Mouse (Mus musculus) forebrain, embryonic 11.5 days (tissue): Measurements from ENCODE around the gene Hmgn2. TPM values are rescaled to one million over a fixed set of nuclear protein-coding genes. Genes with fewer than 3 reads are reported as not detected.

Experiments
- ATAC-seq: fragments of 200-750 bp; cut with Nextera tagmentation; replicated peaks from 2 replicates; pipeline ENCODE4 v1.8.0; 2017; ENCODE audit warnings: moderate TSS enrichment; ENCODE audit not compliant: low FRiP score
- DNase-seq: peaks from one replicate; pipeline ENCODE4 v3.0.0-alpha.2; 2017; ENCODE audit warnings: low spot score
- H3K27ac ChIP-seq: fragments of 300-500 bp; sonication (generic); 2 replicates; pipeline ENCODE4 v1.5.1; 2014; ENCODE audit warnings: low read depth, low read length
- H3K27me3 ChIP-seq: fragments of 300-500 bp; sonication (generic); 2 replicates; pipeline ENCODE4 v1.6.1; 2014; ENCODE audit warnings: mild to moderate bottlenecking, low read length, mixed read lengths; ENCODE audit not compliant: control insufficient read depth, insufficient read depth
- H3K36me3 ChIP-seq: fragments of 300-500 bp; sonication (generic); 2 replicates; pipeline ENCODE4 v1.6.1; 2014; ENCODE audit warnings: mild to moderate bottlenecking, low read length, moderate library complexity, mixed read lengths; ENCODE audit not compliant: control insufficient read depth, insufficient read depth
- H3K4me1 ChIP-seq: fragments of 300-500 bp; sonication (generic); replicated peaks from 2 replicates; pipeline ENCODE4 v1.6.1; 2014; ENCODE audit warnings: low read length, mixed read lengths; ENCODE audit not compliant: control insufficient read depth, insufficient read depth
- H3K4me2 ChIP-seq: fragments of 300-500 bp; sonication (generic); 2 replicates; pipeline ENCODE4 v1.6.1; 2014; ENCODE audit warnings: low read depth, mild to moderate bottlenecking, low read length, moderate library complexity, mixed read lengths; ENCODE audit not compliant: severe bottlenecking
- H3K4me3 ChIP-seq: fragments of 300-500 bp; sonication (generic); 2 replicates; pipeline ENCODE4 v1.5.1; 2014; ENCODE audit warnings: low read depth, low read length
- H3K9ac ChIP-seq: fragments of 300-500 bp; sonication (generic); 2 replicates; pipeline ENCODE4 v1.6.1; 2014; ENCODE audit warnings: low read length
- H3K9me3 ChIP-seq: fragments of 300-500 bp; sonication (generic); 2 replicates; pipeline ENCODE4 v1.6.1; 2016; ENCODE audit warnings: low read length, mixed read lengths; ENCODE audit not compliant: control insufficient read depth
- whole genome bisulfite sequencing: fragments of 180-500 bp; shearing (Covaris S2); extraction: QIAGEN DNeasy Blood & Tissue Kit; methylation state at CpG from one replicate; pipeline ENCODE4 v1.1.7; 2014; 5-methylcytosine and 5-hydroxymethylcytosine counted together
- polyA plus RNA-seq: library from polyadenylated mRNA; unstranded; fragments of >200 nt; fragmentation: Nextera tagmentation; extraction: Ambion mirVana; gene quantifications from 2 replicates; pipeline ENCODE4 v1.2.1, GENCODE M21; 2014

Hmgn2 gene
- polyA plus RNA-seq, 1 experiment from 2014 or later = 4,469 TPM

DNA sequence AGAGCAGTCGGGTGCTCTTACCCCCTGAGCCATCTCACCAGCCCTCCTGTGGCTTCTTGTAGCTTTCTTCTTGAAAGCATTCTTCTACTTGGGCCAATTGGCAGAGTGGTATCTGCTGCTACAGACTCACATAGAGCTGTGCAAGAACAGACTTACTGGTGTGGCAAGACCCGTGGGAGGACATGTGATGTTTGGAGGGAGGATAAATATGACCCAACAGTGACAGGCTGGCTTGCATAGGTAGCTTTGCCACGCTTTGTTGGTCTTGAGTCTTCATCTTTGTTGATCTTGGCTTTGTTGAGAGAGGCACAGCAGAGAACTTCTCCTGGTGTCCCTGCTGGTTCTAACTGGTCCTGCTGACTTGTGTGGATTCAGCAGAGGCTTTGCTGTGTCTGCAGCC, 24.7 kb downstream of the Hmgn2 start:
- 87% methylated on average over 3 of the region's 3 CpGs for WGBS
- H3K36me3 ChIP-seq = no peaks in the 10 kb centered on the region

DNA sequence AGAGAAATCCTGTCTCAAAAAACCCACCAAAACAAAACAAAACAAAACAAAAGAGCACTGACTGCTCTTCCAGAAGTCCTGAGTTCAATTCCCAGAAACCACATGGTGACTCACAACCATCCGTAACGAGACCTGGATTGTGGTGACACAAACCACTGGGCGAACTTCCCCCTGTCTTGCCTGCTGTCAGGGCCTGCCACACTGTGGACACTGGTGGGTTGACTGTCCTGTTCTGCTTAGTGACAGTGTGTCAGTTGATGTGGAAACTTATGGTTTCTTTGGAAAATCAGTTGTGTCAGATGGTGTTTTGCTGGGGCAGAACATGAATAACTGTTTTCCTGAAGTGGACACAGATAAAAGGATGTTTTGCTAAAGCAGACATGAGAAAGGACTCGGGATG, 25.8 kb downstream of the Hmgn2 start:
- Histone ChIP-seq H3K4me3 (no peak overlapping the region), H3K27ac (no peak overlapping the region), H3K4me2 (no peak overlapping the region), H3K36me3 (no peaks in the 10 kb centered on the region), H3K27me3 (no peaks in the 10 kb centered on the region), H3K9me3 (no peaks in the 10 kb centered on the region), H3K4me1 (no peaks in the 10 kb centered on the region), H3K9ac (no peak overlapping the region)
- no peak for ATAC-seq
- no peak for DNase-seq
- WGBS = 95% methylated on average over 4 of the region's 4 CpGs

More for the DNA sequence above, 24.7 kb downstream of the Hmgn2 start:
- DNase-seq (no peak), ATAC-seq (no peak)
- Histone ChIP-seq H3K27me3 (no peaks in the 10 kb centered on the region), H3K27ac (no peak overlapping the region), H3K4me3 (no peak overlapping the region), H3K4me1 (no peaks in the 10 kb centered on the region), H3K4me2 (no peak overlapping the region), H3K9ac (no peak overlapping the region), H3K9me3 (no peaks in the 10 kb centered on the region)

- ATAC-seq = no peak
- 61% methylated on average over 3 of the region's 3 CpGs for WGBS
- Histone ChIP-seq H3K4me2 (no peak overlapping the region), H3K27ac (no peak overlapping the region), H3K9ac (no peak overlapping the region), H3K4me1 (no peaks in the 10 kb centered on the region), H3K36me3 (no peaks in the 10 kb centered on the region), H3K9me3 (no peaks in the 10 kb centered on the region), H3K27me3 (no peaks in the 10 kb centered on the region), H3K4me3 (no peak overlapping the region)
- no peak for DNase-seq
Measured at GRCm38 (mm10) chr4:133941576-133941975, 26.9 kb downstream of the Hmgn2 start.

DNA sequence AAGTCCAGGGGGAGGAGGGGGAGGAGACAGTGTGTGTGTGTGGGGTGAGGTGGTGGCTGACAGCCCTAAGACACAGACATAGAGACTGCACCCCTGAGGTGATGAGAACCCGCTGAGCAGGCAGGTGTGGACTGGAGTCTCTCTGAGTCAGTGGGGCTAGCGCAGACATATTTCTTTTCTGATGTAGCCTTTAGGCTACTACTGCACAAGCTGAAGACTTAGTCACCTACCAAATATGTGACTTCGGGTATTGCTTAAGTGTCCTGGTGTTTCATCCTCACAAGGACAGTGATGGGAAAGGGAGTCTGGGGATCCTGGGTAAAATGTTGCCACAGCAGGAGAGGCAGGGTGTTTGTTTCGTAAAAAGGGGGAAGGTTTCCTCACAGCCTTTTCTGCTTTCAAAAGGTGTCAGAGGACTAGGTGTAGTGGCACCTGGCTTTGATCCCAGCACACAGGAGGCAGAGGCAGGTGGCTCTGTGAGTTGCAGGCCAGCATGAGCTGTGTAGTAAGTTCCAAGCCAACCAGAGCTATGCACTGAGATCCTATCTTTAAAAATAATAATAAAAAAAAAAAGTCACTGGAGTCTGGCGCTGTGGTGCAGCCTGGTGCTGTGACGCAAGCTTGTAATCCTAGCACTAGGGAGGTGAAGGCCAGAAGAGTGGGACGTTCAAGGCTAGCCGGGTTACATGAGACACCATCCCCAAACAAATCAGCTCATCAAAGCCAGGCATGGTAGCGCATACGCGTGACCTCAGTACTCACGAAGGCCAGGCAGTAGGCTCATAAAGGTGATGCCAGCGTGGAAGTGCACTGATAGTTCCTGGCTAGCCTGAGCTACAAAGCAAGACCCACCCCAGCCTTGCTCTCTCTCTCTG, 27.8 kb downstream of the Hmgn2 start:
- Histone ChIP-seq H3K27me3 (no peaks in the 10 kb centered on the region), H3K4me2 (no peak overlapping the region), H3K4me1 (no peaks in the 10 kb centered on the region), H3K27ac (no peak overlapping the region), H3K9ac (no peak overlapping the region), H3K9me3 (no peaks in the 10 kb centered on the region), H3K36me3 (no peaks in the 10 kb centered on the region), H3K4me3 (no peak overlapping the region)
- ATAC-seq = no peak
- 86% methylated on average over 13 of the region's 13 CpGs for WGBS
- no peak for DNase-seq

- H3K27ac ChIP-seq = no peak overlapping the region
- no peak overlapping the region for H3K4me3 ChIP-seq
- no peaks in the 10 kb centered on the region for H3K4me1 ChIP-seq
- H3K27me3 ChIP-seq = no peaks in the 10 kb centered on the region
- H3K9ac ChIP-seq = no peak overlapping the region
- no peaks in the 10 kb centered on the region for H3K36me3 ChIP-seq
- 71% methylated on average over 2 of the region's 2 CpGs for WGBS
- H3K9me3 ChIP-seq = no peaks in the 10 kb centered on the region
- no peak overlapping the region for H3K4me2 ChIP-seq
- DNase-seq = no peak
- ATAC-seq = no peak
Measured at GRCm38 (mm10) chr4:133938077-133938476, 30.4 kb downstream of the Hmgn2 start.

DNA sequence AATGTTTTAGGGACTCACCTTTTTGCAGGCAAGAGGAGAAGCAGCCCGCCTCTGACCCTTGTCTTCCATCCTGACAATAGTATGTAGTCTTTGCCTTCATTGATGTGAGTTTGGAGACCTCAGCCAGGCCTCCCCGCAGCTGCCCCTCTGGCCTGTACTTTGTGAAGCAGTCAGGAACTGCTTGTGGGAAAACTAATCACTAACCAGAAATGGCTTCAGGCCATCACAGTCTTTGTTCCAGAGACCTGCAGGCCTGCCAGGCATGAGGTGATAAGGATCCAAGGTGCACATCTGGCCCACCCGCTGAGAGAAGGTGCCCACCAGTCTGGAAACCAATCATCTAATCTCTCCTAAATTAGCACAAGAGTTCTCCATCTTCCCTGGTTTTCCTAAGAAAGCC, 36.7 kb downstream of the Hmgn2 start:
- H3K9me3 ChIP-seq = no peaks in the 10 kb centered on the region
- 79% methylated on average over 3 of the region's 3 CpGs for WGBS
- no peaks in the 10 kb centered on the region for H3K36me3 ChIP-seq
- H3K4me3 ChIP-seq = no peak overlapping the region
- H3K27ac ChIP-seq = no peak overlapping the region
- H3K27me3 ChIP-seq = no peaks in the 10 kb centered on the region
- no peak for DNase-seq
- no peak for ATAC-seq
- no peak overlapping the region for H3K4me2 ChIP-seq
- no peaks in the 10 kb centered on the region for H3K4me1 ChIP-seq
- H3K9ac ChIP-seq = no peak overlapping the region

- Histone ChIP-seq H3K9me3 (no peaks in the 10 kb centered on the region), H3K27me3 (no peaks in the 10 kb centered on the region), H3K4me1 (no peaks in the 10 kb centered on the region), H3K9ac (no peak overlapping the region), H3K4me3 (no peak overlapping the region), H3K36me3 (no peaks in the 10 kb centered on the region), H3K27ac (no peak overlapping the region), H3K4me2 (no peak overlapping the region)
- no peak for ATAC-seq
- WGBS = 18% methylated on average over 10 of the region's 10 CpGs
- DNase-seq = no peak
Measured at GRCm38 (mm10) chr4:133931349-133931748, 37.1 kb downstream of the Hmgn2 start.

GRCm38 (mm10) chr4:133929278-133929670, 39.2 kb downstream of the Hmgn2 start:
- no peaks in the 10 kb centered on the region for H3K4me1 ChIP-seq
- ATAC-seq (no peak), DNase-seq (no peak)
- H3K4me2 ChIP-seq = no peak overlapping the region
- WGBS = 60% methylated on average over 7 of the region's 7 CpGs
- H3K27ac ChIP-seq = no peak overlapping the region
- H3K9ac ChIP-seq = no peak overlapping the region
- no peak overlapping the region for H3K4me3 ChIP-seq
- no peaks in the 10 kb centered on the region for H3K9me3 ChIP-seq
- H3K27me3 ChIP-seq = no peaks in the 10 kb centered on the region
- no peaks in the 10 kb centered on the region for H3K36me3 ChIP-seq
